Mouse (Mus musculus): ENCODE measurements around the gene Tor1aip2.

DNA sequence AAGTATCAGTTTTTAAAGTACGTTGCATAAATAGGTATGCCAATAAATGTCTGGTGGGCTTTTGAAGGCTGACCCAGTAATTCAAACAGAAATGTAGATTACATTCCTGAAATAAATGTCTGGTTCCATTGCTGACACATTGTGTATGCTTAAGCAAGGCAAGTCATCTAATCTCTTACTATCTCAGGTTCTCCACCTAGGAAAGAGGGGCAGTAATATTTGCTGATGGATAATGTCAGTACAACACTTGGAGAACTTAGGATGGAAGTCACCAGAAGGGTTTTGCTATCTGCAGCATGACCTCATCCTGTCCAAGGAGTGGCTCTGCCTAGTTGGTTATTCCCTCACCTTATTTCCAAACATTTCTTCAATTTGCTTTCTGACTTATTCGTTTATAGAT is 40.7 kb upstream of the Tor1aip2 start:
- no peak for TF ChIP-seq USF1 (IDR thresholded peaks at IDR 0.05; ENCODE audit: low read depth)
- no peak for TF ChIP-seq POLR2A (IDR thresholded peaks at IDR 0.05; ENCODE audit: insufficient read length, low read depth)
- TF ChIP-seq POLR2AphosphoS2 (IDR thresholded peaks at IDR 0.05; ENCODE audit: insufficient read length, low read depth), result no peak
- TF ChIP-seq SRF (IDR thresholded peaks at IDR 0.05; ENCODE audit: control insufficient read depth, insufficient read length, low read depth), result no peak
- no peak for TF ChIP-seq MAX (IDR thresholded peaks at IDR 0.05; ENCODE audit: low read depth)
- TF ChIP-seq MYOG (IDR thresholded peaks at IDR 0.05; ENCODE audit: control insufficient read depth in 1 of 3, insufficient read depth in 1 of 3, insufficient read length in 2 of 3, low read depth in 2 of 3), result no peak
- no peak for TF ChIP-seq TCF12 (IDR thresholded peaks at IDR 0.05; ENCODE audit: insufficient read depth, poor library complexity, severe bottlenecking)
- TF ChIP-seq CEBPB (IDR thresholded peaks at IDR 0.05; ENCODE audit: insufficient read depth, poor library complexity, severe bottlenecking), result no peak
- no peak for TF ChIP-seq E2F4 (IDR thresholded peaks at IDR 0.05; ENCODE audit: insufficient read depth)
- TF ChIP-seq MYOD1 (IDR thresholded peaks at IDR 0.05; ENCODE audit: control insufficient read depth in 1 of 3, insufficient read length in 2 of 3, low read depth in 2 of 3), result no peak
- TF ChIP-seq TCF3 (IDR thresholded peaks at IDR 0.05; ENCODE audit: insufficient read length, low read depth), result no peak
- no peak for TF ChIP-seq REST (IDR thresholded peaks at IDR 0.05; ENCODE audit: insufficient read depth, insufficient read length)

Data from myocyte (in vitro differentiated cells).